Mouse (Mus musculus) inflammation-experienced regulatory T-cells, adult 6 months (primary cell): ENCODE measurements around the gene Ralgapb. TPM values are rescaled to one million over a fixed set of nuclear protein-coding genes. Genes with fewer than 3 reads are reported as not detected.

ENCODE experiments used
- ATAC-seq: one replicate; pipeline ENCODE4 v1.8.0; 2017
- polyA plus RNA-seq, 3 experiments: library from polyadenylated mRNA; unstranded; fragments of 100-300 nt; shearing (Covaris generic); gene quantifications; one replicate each; pipeline ENCODE4 v1.2.1; 2017

Gene Ralgapb
- polyA plus RNA-seq, 3 experiments from 2014 or later, result 13.3 to 18.2 (median 13.8) TPM

DNA sequence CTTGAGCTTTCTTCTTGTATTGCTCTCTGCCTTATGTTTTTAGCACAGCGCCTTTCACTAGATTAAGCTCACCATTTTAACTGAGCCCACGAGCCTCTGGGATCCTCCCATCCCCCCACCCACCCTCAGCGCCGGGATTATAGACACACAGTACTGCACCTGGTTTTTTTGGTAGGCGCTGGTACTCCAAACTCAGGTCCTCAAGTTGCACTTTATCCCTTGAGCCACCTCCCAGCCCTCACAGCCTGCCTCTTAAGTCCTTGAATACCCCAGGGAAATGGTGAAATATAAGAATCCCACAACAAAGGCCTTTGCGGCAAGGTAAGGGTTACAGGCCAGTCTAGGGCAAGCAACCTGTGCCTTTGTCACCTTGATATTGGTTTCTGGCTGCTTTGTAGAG lies 110.2 kb downstream of the Ralgapb start:
- no peak for ATAC-seq

DNA sequence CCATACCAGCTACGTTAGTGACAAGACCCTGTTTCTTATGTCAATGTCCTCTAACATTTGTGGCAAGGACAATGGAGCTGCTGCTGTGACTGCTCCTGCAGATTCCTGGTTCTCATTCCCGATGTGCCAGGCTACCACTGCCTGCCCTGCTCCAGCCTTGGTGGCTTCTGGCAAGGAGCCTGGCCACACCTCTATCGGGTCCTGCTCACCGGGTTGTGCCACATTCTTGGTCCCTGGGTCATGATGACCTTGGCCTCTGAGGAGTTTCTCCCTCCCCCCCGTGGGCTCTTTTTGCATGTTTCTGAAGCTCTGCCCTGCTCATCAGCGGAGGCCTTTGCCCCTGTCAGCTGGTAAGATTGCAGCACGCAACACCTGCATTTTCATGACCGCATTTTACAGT lies 113.4 kb downstream of the Ralgapb start:
- ATAC-seq, result no peak

DNA sequence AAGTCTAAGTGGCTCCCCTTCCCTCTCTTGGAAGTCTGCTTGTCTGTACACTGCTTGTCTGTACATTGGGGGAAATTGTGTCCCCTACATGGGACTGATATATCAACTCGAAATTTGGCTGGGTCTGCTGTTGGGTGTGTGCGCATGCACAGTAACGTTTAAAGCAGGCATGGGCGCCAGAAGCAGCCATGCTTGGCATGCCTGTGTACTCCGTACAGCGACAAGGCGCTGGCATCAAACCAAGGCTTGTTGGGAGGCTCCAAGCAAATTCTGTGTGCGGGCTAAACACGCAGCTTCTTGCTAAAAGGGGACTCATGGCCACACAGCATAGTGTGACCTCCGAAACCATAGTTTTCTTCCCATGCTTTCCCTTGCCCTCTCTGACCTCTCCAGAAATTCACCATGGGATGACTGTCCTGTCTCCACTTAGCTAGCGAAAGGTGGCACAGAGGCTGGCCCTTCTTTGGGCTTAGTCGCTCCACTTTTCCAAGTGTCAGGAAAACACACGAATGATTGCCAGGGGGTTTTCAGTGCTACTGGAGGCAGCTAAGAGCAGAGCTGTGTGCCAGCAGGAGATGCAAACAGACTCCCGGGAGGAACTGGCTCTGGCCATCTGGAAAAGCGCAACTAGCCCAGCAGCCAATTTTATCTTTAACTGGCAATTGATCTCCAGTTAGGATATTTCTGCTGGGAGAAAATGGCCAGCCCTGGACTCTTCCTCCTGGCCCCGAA lies 114.6 kb downstream of the Ralgapb start:
- no peak for ATAC-seq

DNA sequence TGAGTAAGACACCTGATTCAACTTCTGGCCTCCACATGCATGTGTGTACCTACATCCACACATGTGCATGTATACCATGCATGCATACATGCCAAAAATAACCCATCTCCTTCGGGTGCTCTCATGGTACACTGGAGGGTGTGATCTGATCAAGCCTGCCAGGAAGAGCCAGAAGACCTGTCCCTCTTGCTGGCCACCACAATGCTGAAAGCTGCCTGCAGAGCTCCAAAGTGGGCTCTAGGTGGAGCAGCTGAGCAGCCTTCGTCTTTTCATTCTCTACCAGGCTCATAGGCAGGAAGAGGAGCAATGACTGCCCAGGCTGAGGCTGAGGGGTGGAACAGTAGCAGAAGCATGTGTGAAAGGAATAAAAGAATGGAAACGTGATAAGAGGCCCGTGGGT lies 124.4 kb downstream of the Ralgapb start:
- ATAC-seq, result peak; percentile 63

DNA sequence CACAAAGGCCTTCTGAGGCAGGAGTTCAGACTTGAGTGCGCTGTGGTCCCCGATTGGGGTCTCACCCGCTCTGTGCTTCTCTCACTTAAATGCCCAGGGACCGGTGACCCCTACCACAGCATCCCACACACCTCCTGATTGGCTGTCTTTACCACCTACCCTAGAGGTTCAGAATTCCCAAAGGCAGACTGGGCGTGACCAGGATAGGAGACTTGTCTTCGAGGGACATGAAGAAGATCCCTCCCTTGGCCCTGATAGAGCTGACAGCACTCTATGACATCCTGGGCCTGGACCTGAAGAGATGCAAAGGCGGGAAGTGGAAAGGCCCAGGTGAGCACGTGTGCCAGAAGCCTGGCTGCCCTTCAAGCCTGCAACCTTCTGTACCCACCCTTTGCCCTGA lies 124.9 kb downstream of the Ralgapb start:
- ATAC-seq, result no peak

DNA sequence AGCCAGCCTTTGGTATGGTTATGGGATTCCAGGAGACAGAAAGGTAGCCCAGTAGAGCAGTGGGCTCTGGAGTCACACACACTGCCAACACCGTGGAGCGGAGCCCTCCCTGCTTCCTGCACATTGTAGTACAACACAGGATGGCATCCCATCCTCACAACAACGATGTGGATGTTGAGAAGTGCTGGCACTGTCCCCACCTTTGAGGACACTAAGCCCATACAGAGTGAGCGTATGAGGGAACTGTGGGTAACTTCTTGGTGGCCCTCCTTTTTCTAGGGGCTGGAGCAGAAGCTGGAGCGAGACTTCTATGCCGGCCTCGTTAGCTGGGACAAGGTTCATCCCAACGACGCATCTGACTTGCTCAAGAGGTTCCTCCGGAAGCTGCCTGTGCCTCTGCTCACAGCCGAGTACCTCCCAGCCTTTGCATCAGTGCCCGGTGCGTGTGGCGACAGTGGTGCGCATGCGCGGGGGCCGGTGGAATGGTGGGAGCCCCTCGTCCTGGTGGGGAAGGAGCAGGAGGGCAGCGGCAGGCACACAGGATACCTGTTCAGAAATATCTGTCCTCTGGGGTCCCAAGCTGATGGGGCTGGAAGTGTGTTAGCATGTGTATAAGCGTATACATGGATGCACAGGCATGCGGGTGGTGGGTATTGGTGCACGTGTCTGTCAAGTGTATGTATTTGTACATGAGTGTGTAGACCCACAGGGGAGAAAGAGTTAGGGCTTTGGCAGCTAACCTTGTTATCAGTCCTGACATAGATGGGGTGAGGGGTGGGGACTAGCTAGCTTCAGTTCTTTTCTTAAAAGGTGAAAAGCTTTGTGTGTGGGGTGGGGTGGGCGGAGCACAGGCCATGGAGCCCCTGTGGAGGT lies 130.0 kb downstream of the Ralgapb start:
- no peak for ATAC-seq

DNA sequence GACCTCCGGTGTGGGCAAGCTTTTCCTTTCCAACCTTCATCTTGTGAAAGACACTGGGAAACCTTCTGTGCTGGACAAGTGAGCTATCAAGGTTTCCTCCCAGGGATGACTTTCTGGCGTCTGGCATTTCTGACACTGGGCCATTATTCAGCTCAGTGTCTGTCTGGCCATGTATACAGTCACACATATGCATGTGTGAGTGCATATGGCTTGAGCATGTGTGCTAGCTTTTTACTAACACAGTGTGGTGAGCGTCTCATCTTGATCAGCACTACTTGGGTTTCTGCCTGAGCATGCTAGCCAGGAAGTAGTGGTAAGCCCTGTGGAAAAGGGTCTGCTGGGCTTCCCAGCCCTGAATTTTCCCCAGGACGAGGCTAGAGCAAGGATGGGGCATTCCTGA lies 131.6 kb downstream of the Ralgapb start:
- ATAC-seq, result no peak

DNA sequence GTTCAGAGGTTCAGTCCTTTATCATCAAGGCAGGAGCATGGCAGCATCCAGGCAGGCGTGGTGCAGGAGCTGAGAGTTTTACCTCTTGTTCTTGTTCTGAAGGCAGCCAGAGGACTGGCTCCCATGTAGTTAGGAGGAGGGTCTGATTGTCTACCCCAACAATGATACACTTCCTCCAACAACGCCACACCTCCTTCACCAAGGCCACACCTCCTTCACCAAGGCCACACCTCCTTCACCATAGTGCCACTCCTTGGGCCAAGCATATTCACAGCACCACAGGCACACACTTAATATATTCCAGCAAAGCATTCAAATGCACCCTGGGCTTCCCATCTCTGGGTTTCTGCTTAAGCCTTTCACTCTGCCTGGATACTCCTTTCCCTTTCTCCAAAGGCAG lies 135.6 kb downstream of the Ralgapb start:
- ATAC-seq, result no peak

DNA sequence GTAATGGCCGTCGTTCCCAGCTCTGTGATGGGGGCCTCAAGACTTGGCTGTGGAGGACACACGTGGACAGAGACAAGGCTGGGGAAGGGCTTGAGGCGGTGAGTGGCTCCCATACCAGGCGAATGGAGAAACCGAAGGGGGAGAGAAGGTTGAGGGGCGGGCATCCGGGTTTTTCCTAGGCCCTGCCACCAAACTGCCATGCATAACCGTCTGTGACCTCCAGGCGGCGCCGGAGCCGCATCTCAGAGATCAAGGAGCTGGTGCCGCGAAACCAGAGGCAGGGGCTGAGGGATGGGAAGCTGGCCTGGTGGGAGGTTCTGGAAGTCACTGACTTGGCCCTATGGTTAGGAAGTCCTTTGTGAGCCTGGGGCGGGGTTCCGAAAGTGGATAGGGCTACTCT lies 137.1 kb downstream of the Ralgapb start:
- ATAC-seq, result peak; percentile 72

Other genes starting within 250 kb of the Ralgapb start
- not detected for gene D630003M21Rik, start 180.6 kb upstream of the Ralgapb start, polyA plus RNA-seq
- gene Bpi, start 151.8 kb upstream of the Ralgapb start, polyA plus RNA-seq, result not detected
- gene Lbp, start 103.4 kb upstream of the Ralgapb start, polyA plus RNA-seq, result 1 to 10 TPM in 1 of 3 experiments, not detected in 2; 1.0 TPM
- under 1 TPM in 2 of 3 experiments, not detected in 1; 0.10 to 0.11 TPM for gene Snhg11, start 34.2 kb upstream of the Ralgapb start, polyA plus RNA-seq
- not detected for gene Adig, start 92.8 kb downstream of the Ralgapb start, polyA plus RNA-seq
- not detected for gene Arhgap40, start 102.9 kb downstream of the Ralgapb start, polyA plus RNA-seq
- gene Slc32a1, start 200.9 kb downstream of the Ralgapb start, polyA plus RNA-seq, result not detected
- 1 to 10 TPM; 2.5 to 5.2 (median 2.8) TPM for gene Actr5, start 215.0 kb downstream of the Ralgapb start, polyA plus RNA-seq